Mouse (Mus musculus) central nervous system, embryonic 11.5 days (tissue): ENCODE results near the gene Fbxo48. TPM values are rescaled to one million over a fixed set of nuclear protein-coding genes. Genes with fewer than 3 reads are reported as not detected.

Source experiments
- polyA plus RNA-seq: library from polyadenylated mRNA; depleted of rRNA; stranded (reverse); fragments of >200 nt; gene quantifications from 2 replicates; pipeline ENCODE4 v1.2.3, GENCODE M21; 2012; rRNA removed

Gene Fbxo48
- 4.9 and 5.8 TPM in 2 replicates for polyA plus RNA-seq

DNA sequence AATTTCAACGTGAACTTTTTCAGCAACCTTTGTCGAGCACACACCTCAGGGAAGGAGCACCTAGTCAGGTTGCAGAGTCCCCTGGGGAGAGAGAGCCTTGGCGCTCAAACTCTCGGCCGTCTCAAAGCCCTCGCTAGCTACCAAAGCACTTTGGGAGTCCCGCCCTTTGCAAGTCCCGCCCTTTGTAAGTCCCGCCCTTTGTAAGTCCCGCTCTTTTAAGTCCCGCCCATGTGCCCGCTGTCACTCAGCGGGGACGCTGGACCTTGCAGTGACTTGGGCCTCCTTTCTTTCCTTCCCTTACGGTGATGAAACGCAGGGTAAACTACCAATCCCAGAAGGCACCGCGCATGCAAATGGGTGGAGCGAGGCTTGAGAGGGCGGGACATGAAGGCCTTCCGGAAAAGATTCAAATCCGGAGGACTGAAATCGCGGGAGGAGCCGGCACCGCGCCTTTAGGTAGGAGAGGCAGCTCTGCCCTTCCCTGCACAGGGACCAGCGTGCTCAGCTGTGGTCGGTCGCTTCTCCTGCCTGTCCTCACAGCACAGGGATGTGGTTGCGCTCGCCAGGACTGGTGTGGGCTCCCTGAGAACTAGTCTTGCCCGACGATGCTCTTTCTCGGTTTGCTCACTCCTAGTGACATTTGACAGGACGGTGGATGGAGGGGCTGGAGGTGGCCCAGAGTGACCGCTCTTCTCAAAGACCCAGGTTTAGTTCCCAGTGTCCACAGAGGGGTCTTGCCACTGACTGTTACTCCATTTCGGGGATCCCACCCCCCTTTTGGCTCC lies at the start of gene Fbxo48:
Fbxo48 (plus strand) TSS at position 400 of the 785 bp plus-strand sequence.

Other genes starting within 250 kb of the Fbxo48 start
- gene Egfr, start 199.2 kb upstream of the Fbxo48 start, polyA plus RNA-seq: 2.8 and 4.7 TPM in 2 replicates
- gene Cnrip1, start 100.2 kb downstream of the Fbxo48 start, polyA plus RNA-seq: 15.1 and 20.7 TPM in 2 replicates
- 5.6 and 7.6 TPM in 2 replicates for gene Plek, start 101.0 kb downstream of the Fbxo48 start, polyA plus RNA-seq
- gene Ppp3r1, start 207.9 kb downstream of the Fbxo48 start, polyA plus RNA-seq: 58.3 and 61.5 TPM in 2 replicates
- gene Wdr92, start 230.7 kb downstream of the Fbxo48 start, polyA plus RNA-seq: 19.9 and 21.1 TPM in 2 replicates